Mouse (Mus musculus) hindbrain, embryonic 10.5 days (tissue): ENCODE measurements around the gene Pou3f3. TPM values are rescaled to one million over a fixed set of nuclear protein-coding genes. Genes with fewer than 3 reads are reported as not detected.
A peak's percentile ranks its signal among the peaks of the same experiment; 100 is the strongest.

Experiments used
- DNase-seq: peaks from one replicate; pipeline ENCODE4 v3.0.0-alpha.2; 2017; ENCODE audit warnings: low spot score
- H3K27ac ChIP-seq: fragments of 300-500 bp; sonication (generic); 2 replicates; pipeline ENCODE4 v1.5.1; 2016; ENCODE audit warnings: mild to moderate bottlenecking, moderate library complexity
- H3K27me3 ChIP-seq: fragments of 300-500 bp; sonication (generic); 2 replicates; pipeline ENCODE4 v1.6.1; 2016; ENCODE audit warnings: mild to moderate bottlenecking; ENCODE audit not compliant: poor library complexity, insufficient read depth, severe bottlenecking
- H3K36me3 ChIP-seq: fragments of 300-500 bp; sonication (generic); 2 replicates; pipeline ENCODE4 v1.6.1; 2016; ENCODE audit warnings: mild to moderate bottlenecking, moderate library complexity
- H3K4me1 ChIP-seq: fragments of 300-500 bp; sonication (generic); replicated peaks from 2 replicates; pipeline ENCODE4 v1.6.1; 2016; ENCODE audit warnings: mild to moderate bottlenecking
- H3K4me3 ChIP-seq: fragments of 300-500 bp; sonication (generic); 2 replicates; pipeline ENCODE4 v1.5.1; 2016; ENCODE audit warnings: mild to moderate bottlenecking, moderate library complexity
- H3K9me3 ChIP-seq: fragments of 300-500 bp; sonication (generic); 2 replicates; pipeline ENCODE4 v1.6.1; 2016; ENCODE audit warnings: mild to moderate bottlenecking, moderate library complexity
- WGBS: fragments of 180-500 bp; shearing (Covaris S2); methylation state at CpG from one replicate; pipeline ENCODE4 v1.1.7; 2016; 5-methylcytosine and 5-hydroxymethylcytosine counted together
- polyA plus RNA-seq: library from polyadenylated mRNA; unstranded; fragments of >200 nt; fragmentation: Nextera tagmentation; extraction: Ambion mirVana; gene quantifications from 2 replicates; pipeline ENCODE4 v1.2.1, GENCODE M21; 2016

The Pou3f3 gene
- polyA plus RNA-seq, 1 experiment from 2014 or later: 17.8 TPM

DNA sequence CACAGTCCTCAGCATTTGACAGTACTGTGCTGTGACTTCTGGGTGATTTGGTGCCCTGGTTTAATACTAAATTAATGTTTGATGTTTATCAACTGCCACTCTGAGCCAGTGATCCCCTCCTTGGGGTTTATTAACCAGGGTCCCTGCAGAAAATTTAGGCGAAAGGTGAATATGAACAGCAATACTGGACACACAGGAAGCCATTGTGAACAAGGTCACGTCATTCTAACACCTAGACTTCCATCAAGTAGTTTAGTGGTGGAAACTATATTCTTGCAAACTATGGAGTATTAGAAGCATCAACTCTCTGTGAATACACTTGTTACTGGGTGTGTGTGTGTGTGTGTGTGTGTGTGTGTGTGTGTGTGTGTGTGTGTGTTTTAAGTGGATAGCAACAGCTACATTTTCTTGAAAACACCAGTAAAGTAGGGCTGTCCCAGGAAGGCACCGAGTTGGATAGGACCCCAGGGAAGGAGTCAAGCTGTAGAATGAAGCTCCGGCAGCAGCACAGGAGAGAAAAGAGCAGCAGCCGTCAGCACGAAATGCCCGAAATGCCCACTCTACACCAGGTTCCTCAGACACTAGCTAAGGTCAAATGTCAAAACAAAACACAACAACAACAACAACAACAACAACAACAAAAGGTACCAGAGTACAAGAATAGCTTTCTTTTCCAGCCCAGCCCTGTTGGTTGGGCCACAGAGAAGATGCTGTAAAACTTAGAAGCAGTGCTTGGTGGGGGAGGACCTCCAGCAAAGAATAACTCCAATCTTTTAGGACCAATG, 7.6 kb upstream of the Pou3f3 start:
- peak; percentile 36 for DNase-seq
- WGBS: 3% methylated on average over 7 of the region's 7 CpGs
- Histone ChIP-seq H3K4me3 (peak overlapping the region; percentile 84), H3K4me1 (peaks cover 69% of the 10 kb centered on the region), H3K27ac (peak overlapping the region; percentile 97), H3K36me3 (no peaks in the 10 kb centered on the region), H3K9me3 (no peaks in the 10 kb centered on the region), H3K27me3 (peaks cover 71% of the 10 kb centered on the region)

DNA sequence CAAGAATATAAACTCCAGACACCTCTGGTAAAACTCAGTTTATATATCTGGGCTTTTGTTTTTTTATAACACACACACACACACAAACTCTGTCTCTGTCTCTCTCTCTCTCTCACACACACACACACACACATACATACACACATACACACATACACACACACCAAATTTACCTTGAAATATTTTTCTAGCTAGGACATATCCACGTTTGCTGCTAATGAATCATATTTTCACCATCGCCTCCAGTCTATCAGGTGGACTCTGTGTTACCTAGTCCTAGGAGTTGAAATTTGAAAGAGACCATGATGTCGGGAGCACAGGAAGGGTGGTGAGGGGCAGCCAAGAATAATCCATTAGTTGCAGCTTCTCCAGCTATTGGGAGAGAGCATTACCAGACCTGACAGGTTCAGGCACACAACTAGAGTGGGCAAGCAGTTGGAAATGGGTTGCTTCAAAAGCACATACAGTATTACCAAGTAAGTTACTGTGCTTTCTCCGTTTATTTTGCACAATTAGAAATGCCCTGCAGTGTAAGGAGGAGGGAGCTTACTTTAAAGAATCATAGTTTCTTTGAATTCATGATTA, 6.9 kb upstream of the Pou3f3 start:
- WGBS: 5% methylated on average over 4 of the region's 4 CpGs
- Histone ChIP-seq H3K36me3 (no peaks in the 10 kb centered on the region), H3K4me1 (peaks cover 62% of the 10 kb centered on the region), H3K4me3 (peak overlapping the region; percentile 84), H3K9me3 (no peaks in the 10 kb centered on the region), H3K27ac (peak overlapping the region; percentile 97), H3K27me3 (peaks cover 71% of the 10 kb centered on the region)
- no peak for DNase-seq

DNA sequence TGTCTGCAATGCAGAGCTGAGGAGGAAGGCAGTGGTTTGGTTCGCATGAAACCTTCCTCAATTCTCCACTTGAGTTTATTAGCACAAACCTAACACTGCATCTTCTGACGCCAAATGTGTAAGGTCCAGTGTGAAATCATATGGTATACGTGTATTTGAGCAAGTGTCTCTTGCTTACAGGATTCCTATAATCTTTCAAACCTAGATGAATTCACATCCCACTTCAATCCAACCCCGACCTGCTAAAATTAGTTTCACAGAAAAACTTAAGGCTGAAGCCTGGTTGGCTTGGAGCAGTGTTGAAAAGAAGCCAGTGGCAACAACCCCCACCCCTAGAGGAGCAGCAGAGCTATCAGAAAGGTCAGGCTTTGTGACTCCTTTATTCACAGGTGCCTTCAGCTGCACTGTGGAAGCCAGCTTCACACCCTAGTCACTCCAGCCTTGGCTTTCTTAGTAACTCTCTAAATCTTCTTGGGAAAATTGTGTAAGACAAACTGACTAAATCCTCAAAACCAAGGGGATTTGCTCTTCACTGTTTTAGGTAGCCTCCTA, 5.5 kb upstream of the Pou3f3 start:
- Histone ChIP-seq H3K9me3 (no peaks in the 10 kb centered on the region), H3K27me3 (peaks cover 57% of the 10 kb centered on the region), H3K4me1 (peaks cover 47% of the 10 kb centered on the region), H3K4me3 (peak overlapping the region; percentile 84), H3K27ac (peak overlapping the region; percentile 97), H3K36me3 (no peaks in the 10 kb centered on the region)
- 2% methylated on average over 4 of the region's 4 CpGs for WGBS
- no peak for DNase-seq

DNA sequence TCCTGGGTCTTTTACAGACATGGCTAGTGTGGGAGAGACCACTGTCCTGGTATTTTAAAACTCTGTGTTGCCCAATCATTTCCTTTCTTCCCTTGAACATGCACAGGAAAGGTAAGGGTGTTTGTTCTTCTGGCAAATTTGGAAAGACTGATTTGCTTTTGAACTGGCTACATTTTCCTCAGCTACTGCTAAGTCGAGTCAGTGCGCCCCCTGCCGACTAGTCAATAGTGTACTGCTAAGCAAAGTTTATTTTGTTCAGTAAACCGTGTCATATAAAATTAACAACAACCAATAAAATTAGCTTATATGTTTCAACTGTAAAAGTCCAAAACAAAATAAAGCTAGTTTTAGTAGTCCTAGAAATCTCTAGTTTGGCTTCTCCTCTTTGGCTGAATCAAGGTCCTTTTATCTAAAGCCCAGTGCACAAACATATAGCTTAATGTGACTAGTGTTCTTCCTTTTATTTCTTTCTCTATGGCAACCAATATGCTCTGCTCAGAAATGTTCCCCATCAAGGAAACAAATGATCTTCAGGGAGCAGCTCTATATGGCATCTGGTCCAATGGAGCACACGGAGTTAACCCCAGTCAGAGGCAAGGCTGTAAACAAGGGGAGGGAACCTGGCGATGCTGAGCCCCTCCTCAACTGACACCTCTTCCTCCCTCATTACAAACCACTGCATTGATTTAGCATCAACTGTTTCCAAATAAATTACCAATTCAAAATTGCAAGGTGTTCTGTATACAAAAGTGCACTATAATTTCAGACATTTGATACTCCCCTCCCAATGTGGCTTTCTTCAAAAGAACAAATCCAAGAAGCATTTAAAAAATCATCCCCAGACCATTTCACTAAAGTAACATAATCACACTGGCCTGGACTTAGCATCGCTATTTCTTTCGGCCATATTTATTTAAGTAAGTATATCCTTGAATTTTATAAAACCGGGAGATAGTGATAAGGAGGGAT, 4.1 kb upstream of the Pou3f3 start:
- Histone ChIP-seq H3K4me3 (peak overlapping the region; percentile 84), H3K9me3 (no peaks in the 10 kb centered on the region), H3K4me1 (peaks cover 33% of the 10 kb centered on the region), H3K36me3 (peaks cover 1% of the 10 kb centered on the region), H3K27me3 (peaks cover 51% of the 10 kb centered on the region), H3K27ac (peak overlapping the region; percentile 97)
- DNase-seq: peak; percentile 77
- 2% methylated on average over 9 of the region's 9 CpGs for WGBS

DNA sequence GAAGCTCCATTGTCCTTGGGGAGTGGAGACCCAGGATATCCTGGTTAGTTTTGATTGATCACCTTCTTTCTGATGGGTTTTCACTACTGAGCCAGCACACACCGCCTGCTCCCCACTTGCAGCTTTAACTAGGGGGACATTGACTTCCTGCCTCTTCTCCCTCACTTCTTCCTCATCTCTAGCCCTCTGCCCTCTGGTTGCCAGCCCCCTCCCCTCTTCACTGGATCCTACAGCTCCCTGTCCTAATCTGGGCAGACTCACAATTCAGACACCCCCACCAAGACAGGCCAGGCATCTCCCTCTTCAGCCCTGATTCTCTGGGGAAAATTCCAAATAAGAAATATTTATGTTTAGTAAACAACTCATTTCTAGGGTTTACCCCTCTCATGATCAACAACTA, 3.3 kb upstream of the Pou3f3 start:
- DNase-seq: peak; percentile 52
- H3K36me3 ChIP-seq: peaks cover 5% of the 10 kb centered on the region
- 0% methylated on average over 1 of the region's 1 CpGs for WGBS
- peaks cover 26% of the 10 kb centered on the region for H3K4me1 ChIP-seq
- peaks cover 47% of the 10 kb centered on the region for H3K27me3 ChIP-seq
- no peaks in the 10 kb centered on the region for H3K9me3 ChIP-seq
- H3K4me3 ChIP-seq: peak overlapping the region; percentile 84
- peak overlapping the region; percentile 97 for H3K27ac ChIP-seq

DNA sequence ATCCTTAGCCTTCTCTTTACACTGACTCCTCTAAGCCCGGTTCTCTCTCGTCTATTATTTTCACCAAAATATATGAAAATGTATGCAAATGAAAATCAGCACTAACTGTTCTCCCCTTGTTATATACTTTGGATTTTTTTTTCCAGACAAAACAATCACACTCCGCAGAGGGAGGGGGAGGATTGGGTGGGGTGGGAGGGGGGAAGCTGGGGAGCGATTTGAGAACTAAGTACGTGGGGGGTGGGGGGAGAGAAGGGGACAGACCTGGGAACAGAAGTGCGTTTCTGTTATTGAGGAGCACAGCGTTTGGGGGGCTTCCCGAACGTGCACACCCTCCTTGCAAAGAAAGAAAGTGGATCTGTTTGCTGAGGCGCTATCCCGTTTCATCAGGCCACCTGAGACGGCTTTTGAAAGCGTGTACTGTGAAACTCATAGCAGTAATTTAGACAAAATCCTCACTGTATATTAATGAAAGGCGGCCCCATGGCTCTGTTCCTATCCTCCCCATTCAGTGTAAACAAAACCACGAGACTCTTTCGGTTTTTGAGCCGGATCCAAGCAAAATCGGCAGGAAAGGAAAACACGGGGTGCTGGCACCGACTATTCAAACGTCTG, 2.4 kb upstream of the Pou3f3 start:
- Histone ChIP-seq H3K4me3 (peak overlapping the region; percentile 84), H3K36me3 (peaks cover 15% of the 10 kb centered on the region), H3K9me3 (no peaks in the 10 kb centered on the region), H3K27me3 (peaks cover 47% of the 10 kb centered on the region), H3K27ac (peak overlapping the region; percentile 97), H3K4me1 (peaks cover 19% of the 10 kb centered on the region)
- DNase-seq: peak; percentile 67
- under 1% methylated on average over 21 of the region's 21 CpGs for WGBS

DNA sequence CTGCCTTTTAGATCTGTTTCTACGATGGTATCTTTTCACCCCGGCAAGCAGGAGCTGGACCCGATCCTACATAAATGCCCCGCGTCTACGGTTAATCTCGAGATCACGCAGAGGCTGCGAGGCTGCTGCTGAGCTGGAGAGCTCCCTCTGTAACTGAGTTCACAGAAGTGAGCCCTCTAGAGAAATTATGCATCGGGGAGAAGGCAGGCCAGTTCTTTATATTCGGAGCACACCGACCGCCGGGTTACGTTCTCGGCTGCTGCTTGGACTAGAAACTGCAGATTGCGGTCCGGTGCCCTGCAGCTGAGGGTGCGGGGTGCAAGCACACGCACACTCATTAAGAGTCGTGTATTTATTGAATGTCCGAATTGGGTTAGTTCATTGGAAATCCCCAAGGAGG, 1.7 kb upstream of the Pou3f3 start:
- Histone ChIP-seq H3K36me3 (peaks cover 22% of the 10 kb centered on the region), H3K4me1 (peaks cover 14% of the 10 kb centered on the region), H3K27me3 (peaks cover 47% of the 10 kb centered on the region), H3K4me3 (peak overlapping the region; percentile 84), H3K9me3 (no peaks in the 10 kb centered on the region), H3K27ac (peak overlapping the region; percentile 97)
- peak; percentile 65 for DNase-seq
- WGBS: under 1% methylated on average over 22 of the region's 22 CpGs

DNA sequence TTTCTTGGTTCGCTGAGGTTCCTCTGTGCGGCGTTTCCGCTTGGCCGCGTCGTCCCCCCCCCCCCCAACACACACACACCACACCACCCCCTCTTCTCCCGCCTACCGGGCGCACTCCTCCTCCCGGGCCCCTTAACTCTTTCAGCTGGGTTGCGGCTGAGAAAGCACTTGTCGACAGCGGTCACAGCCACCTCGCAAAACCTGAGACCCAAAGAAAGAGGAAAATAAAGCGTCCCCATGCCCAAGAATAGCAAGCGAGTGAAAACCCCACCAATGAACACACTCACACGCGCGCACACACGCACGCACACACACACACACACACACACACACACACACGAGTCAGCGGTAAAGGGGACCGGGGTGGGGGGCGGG, 1.3 kb upstream of the Pou3f3 start:
- Histone ChIP-seq H3K9me3 (no peaks in the 10 kb centered on the region), H3K4me3 (peak overlapping the region; percentile 84), H3K36me3 (peaks cover 26% of the 10 kb centered on the region), H3K4me1 (peaks cover 9% of the 10 kb centered on the region), H3K27ac (peak overlapping the region; percentile 97), H3K27me3 (peaks cover 47% of the 10 kb centered on the region)
- under 1% methylated on average over 21 of the region's 26 CpGs for WGBS
- peak; percentile 79 for DNase-seq

DNA sequence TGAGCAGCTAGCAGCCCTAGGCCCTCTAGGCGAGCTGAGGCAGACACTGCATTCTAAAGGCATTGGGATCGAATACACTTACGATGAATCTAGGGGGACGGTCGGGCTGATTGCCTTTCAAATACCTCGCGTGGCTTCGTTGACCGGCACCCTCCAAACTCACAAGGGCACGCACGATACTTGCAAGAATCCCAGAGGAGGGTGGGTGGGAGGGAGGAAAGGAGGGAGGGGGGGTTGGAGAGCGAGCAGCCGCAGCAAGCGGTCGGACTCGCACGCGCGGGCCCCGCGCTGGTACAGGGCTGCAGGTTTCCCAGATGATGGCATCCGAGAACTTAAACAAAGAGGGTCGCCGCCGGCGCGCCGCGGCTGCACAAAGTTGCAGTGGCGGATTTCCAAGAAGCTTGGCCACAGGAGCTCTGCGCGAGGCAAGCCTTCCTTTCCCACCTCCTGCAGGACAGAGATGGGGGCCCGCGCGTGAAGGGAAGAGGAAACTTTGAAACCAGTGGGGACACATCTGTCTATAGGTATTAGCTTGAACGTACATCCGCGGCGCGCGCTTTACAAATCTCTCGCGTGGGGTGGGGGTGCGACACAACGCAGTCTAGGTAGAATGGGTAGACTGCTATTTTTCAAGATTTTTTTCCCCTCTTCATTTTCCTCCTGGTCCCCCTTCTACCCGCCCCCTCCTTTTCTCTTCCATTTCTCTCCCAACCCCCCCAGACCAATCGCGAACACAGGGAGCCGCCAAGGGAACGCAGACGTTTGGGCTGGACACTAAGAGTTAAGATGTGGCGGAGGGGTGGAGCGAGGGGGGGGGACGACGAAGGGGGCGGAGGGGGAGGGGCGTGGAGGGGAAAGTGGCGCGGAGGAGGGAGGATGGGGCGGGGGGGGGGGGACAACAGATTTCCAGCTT, 647 bp upstream of the Pou3f3 start:
- Histone ChIP-seq H3K36me3 (peaks cover 32% of the 10 kb centered on the region), H3K27ac (peak overlapping the region; percentile 97)

DNA sequence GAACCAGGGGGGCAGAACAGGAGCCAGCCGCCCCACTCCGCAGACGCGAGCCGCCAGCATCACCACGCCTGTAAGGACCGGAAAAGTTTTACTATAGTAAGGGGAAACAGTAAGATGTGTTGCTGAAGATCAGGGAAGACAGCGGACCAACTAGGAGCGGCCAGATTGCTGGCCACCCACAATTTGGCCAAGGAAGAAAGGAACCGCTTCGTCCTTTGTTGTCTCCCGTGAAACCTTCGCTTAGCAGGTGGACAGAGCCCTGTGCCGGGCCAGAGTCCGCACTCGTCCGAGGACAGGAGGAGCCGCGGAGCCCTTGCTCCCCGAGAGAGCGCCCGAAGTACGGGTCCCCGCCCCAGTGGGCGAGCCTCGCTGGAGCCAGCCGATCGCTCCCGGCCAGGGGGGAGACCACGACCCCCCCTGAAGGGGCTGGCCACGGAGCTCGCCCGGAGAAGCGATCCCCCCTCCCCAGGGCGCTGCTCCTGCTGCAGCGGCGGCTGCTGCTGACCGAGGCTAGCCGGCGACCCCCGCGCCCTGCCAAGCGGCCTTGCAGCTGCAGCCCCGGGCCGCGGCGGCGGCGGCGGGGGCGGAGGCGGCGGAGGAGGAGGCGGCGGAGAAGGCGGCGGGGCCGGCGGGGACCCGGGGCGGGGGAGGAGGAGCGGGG, 933 bp downstream of the Pou3f3 start:
- H3K4me3 ChIP-seq: peak overlapping the region; percentile 84
- no peaks in the 10 kb centered on the region for H3K9me3 ChIP-seq
- H3K36me3 ChIP-seq: peaks cover 40% of the 10 kb centered on the region
- 0 out of 2 replicates have a peak, but pooled peaks cover 3% of the 10 kb centered on the region for H3K4me1 ChIP-seq
- H3K27ac ChIP-seq: peak overlapping the region; percentile 99
- H3K27me3 ChIP-seq: peaks cover 48% of the 10 kb centered on the region
- DNase-seq: peak; percentile 70
- WGBS: under 1% methylated on average over 51 of the region's 62 CpGs

More for the DNA sequence above, 647 bp upstream of the Pou3f3 start:
- Histone ChIP-seq H3K9me3 (no peaks in the 10 kb centered on the region), H3K4me3 (peak overlapping the region; percentile 84), H3K4me1 (peaks cover 3% of the 10 kb centered on the region; the same call in 1 of the 2 replicates), H3K27me3 (peaks cover 43% of the 10 kb centered on the region)
- DNase-seq: peak; percentile 77
- WGBS: under 1% methylated on average over 55 of the region's 60 CpGs

DNA sequence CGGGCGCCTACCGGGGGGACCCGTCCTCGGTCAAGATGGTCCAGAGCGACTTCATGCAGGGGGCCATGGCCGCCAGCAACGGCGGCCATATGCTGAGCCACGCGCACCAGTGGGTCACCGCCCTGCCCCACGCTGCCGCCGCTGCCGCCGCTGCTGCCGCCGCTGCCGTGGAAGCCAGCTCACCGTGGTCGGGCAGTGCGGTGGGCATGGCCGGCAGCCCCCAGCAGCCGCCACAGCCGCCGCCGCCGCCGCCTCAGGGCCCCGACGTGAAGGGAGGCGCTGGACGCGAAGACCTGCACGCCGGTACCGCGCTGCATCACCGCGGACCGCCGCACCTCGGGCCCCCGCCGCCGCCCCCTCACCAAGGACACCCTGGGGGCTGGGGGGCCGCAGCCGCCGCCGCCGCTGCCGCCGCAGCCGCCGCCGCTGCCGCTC, 1.8 kb downstream of the Pou3f3 start:
- H3K9me3 ChIP-seq: no peaks in the 10 kb centered on the region
- DNase-seq: peak; percentile 55
- WGBS: 1% methylated on average over 49 of the region's 58 CpGs
- peak overlapping the region; percentile 84 for H3K4me3 ChIP-seq
- peaks cover 53% of the 10 kb centered on the region for H3K27me3 ChIP-seq
- H3K27ac ChIP-seq: peak overlapping the region; percentile 99
- peaks cover 48% of the 10 kb centered on the region for H3K36me3 ChIP-seq
- 0 out of 2 replicates have a peak, but pooled peaks cover 6% of the 10 kb centered on the region for H3K4me1 ChIP-seq
